Mouse (Mus musculus) erythroblast, embryonic 14.5 days (primary cell): Measurements from ENCODE around the gene Cacna1c.

Experiments
- GATA1 ChIP-seq: IDR thresholded peaks from 2 replicates; pipeline ENCODE4 v1.6.1; 2012; ENCODE audit warnings: low read length, inconsistent platforms, mixed read lengths
- TAL1 ChIP-seq: IDR thresholded peaks from 3 replicates; pipeline ENCODE4 v1.6.1; 2012; ENCODE audit warnings: low read length, inconsistent platforms, mixed read lengths

DNA sequence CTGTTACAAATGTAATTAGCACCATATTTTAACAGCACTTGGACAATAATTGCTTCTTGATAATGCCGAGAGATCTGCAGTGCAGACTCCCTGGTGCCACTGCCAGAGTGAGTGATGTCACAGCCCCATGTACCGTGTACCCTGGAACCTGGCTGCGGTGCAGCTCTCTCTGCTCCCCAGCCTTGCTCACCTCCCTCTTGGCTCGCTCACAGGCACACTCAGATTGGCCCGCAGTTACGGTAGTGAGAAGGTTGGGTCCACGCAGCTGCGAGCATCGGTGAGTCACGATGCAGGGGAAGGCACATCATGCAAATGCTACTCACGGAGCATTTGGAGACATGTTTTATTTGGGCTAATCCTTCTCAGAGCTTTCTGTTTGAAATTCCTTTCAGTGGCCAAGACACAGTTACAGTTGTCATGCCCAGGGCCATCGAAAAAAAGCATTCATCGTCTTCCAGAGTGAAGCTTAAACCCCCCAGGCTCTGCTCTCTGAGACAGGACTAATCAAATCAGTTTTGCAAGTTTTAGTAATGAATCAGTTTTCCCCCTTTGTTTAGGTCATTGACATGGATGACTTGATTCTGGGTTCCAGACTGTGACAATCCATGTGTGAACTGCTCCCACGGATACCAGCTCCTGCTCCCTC is 484.4 kb downstream of the Cacna1c start:
- no peak for TF ChIP-seq TAL1
- TF ChIP-seq GATA1, result no peak
